Mouse (Mus musculus) frontal cortex, adult (tissue): ENCODE measurements at regions not wholly inside any gene's neighbourhood (a gene's known extent, or its start where the extent isn't known, plus 50 kb on each side); places are given as distances from the start of the nearest gene placed in this dataset.
A peak's percentile ranks its signal among the peaks of the same experiment; 100 is the strongest.

Experiments used
- ATAC-seq: cut with Nextera tagmentation; 2 replicates; pipeline ENCODE4 v1.9.2; 2017; ENCODE audit warnings: mild to moderate bottlenecking, moderate library complexity, mixed read lengths; ENCODE audit not compliant: low TSS enrichment

- ATAC-seq = peak; percentile 90
Measured at GRCm38 (mm10) chr14:68973636-68974101, 320.4 kb downstream of the Synb start.

- peak; percentile 69 for ATAC-seq
Measured at GRCm38 (mm10) chr14:68966758-68967157, 327.3 kb downstream of the Synb start.

GRCm38 (mm10) chr14:68954577-68955460 is 339.3 kb downstream of the Synb start:
- ATAC-seq = peak; percentile 72; the same call in 1 of the 2 replicates

- ATAC-seq = peak; percentile 95
Measured at GRCm38 (mm10) chr14:68945906-68946305, 348.2 kb downstream of the Synb start.

- 0 out of 2 replicates have a peak, but pooled peaks have one; percentile 16 for ATAC-seq
Measured at GRCm38 (mm10) chr14:68945434-68945833, 348.7 kb downstream of the Synb start.

GRCm38 (mm10) chr14:68941759-68942158 is 352.3 kb downstream of the Synb start:
- no peak for ATAC-seq

GRCm38 (mm10) chr14:68941132-68941690 is 352.9 kb downstream of the Synb start:
- ATAC-seq = no peak

- no peak for ATAC-seq
Measured at GRCm38 (mm10) chr14:68935303-68935662, 358.8 kb downstream of the Synb start.

- peak; percentile 98 for ATAC-seq
Measured at GRCm38 (mm10) chr14:68934611-68935302, 359.3 kb downstream of the Synb start.

GRCm38 (mm10) chr14:68927814-68928213 is 366.3 kb downstream of the Synb start:
- no peak for ATAC-seq

GRCm38 (mm10) chr14:68923054-68923453 is 371.0 kb downstream of the Synb start:
- peak; percentile 44 for ATAC-seq

GRCm38 (mm10) chr14:68922035-68922434 is 372.1 kb downstream of the Synb start:
- no peak for ATAC-seq

- ATAC-seq = no peak
Measured at GRCm38 (mm10) chr14:68918526-68919045, 375.5 kb downstream of the Synb start.

- ATAC-seq = no peak
Measured at GRCm38 (mm10) chr14:68899921-68900320, 394.2 kb downstream of the Synb start.

GRCm38 (mm10) chr14:68877171-68877570 is 416.9 kb downstream of the Synb start:
- ATAC-seq = no peak

GRCm38 (mm10) chr14:68861071-68861470 is 433.0 kb downstream of the Synb start:
- ATAC-seq = peak; percentile 62

GRCm38 (mm10) chr14:68857948-68858347 is 436.2 kb downstream of the Synb start:
- no peak for ATAC-seq

- no peak for ATAC-seq
Measured at GRCm38 (mm10) chr14:68848506-68848905, 445.6 kb downstream of the Synb start.

- peak; percentile 85 for ATAC-seq
Measured at GRCm38 (mm10) chr14:68847609-68848008, 446.5 kb downstream of the Synb start.

- ATAC-seq = no peak
Measured at GRCm38 (mm10) chr14:68820241-68820640, 473.9 kb downstream of the Synb start.

- no peak for ATAC-seq
Measured at GRCm38 (mm10) chr14:68808976-68809375, 485.1 kb downstream of the Synb start.

- ATAC-seq = no peak
Measured at GRCm38 (mm10) chr14:68807918-68808317, 486.2 kb downstream of the Synb start.
